Mouse (Mus musculus) neural tube, embryonic 15.5 days (tissue): ENCODE data around the gene Phldb2. TPM values are rescaled to one million over a fixed set of nuclear protein-coding genes. Genes with fewer than 3 reads are reported as not detected.

Experiments
- ATAC-seq: fragments of 200-750 bp; cut with Nextera tagmentation; 2 replicates; pipeline ENCODE4 v1.8.0; 2017; ENCODE audit warnings: mild to moderate bottlenecking, moderate TSS enrichment, moderate library complexity; ENCODE audit not compliant: low FRiP score
- H3K27ac ChIP-seq: fragments of 300-500 bp; sonication (generic); replicated peaks from 2 replicates; pipeline ENCODE4 v1.5.1; 2015; ENCODE audit warnings: mild to moderate bottlenecking, inconsistent platforms
- H3K27me3 ChIP-seq: fragments of 300-500 bp; sonication (generic); replicated peaks from 2 replicates; pipeline ENCODE4 v1.6.1; 2015; ENCODE audit warnings: inconsistent platforms
- H3K36me3 ChIP-seq: fragments of 300-500 bp; sonication (generic); 2 replicates; pipeline ENCODE4 v1.6.1; 2015; ENCODE audit warnings: inconsistent platforms
- H3K4me1 ChIP-seq: fragments of 300-500 bp; sonication (generic); 2 replicates; pipeline ENCODE4 v1.6.1; 2015; ENCODE audit warnings: inconsistent platforms
- H3K4me2 ChIP-seq: fragments of 300-500 bp; sonication (generic); 2 replicates; pipeline ENCODE4 v1.6.1; 2015; ENCODE audit warnings: inconsistent platforms, mild to moderate bottlenecking, moderate library complexity
- H3K4me3 ChIP-seq: fragments of 300-500 bp; sonication (generic); replicated peaks from 2 replicates; pipeline ENCODE4 v1.5.1; 2015; ENCODE audit warnings: mild to moderate bottlenecking, inconsistent platforms
- H3K9ac ChIP-seq: fragments of 300-500 bp; sonication (generic); replicated peaks from 2 replicates; pipeline ENCODE4 v1.6.1; 2015; ENCODE audit warnings: mild to moderate bottlenecking, inconsistent platforms
- H3K9me3 ChIP-seq: fragments of 300-500 bp; sonication (generic); replicated peaks from 2 replicates; pipeline ENCODE4 v1.6.1; 2016; ENCODE audit warnings: inconsistent platforms
- WGBS: fragments of 180-500 bp; shearing (Covaris S2); methylation state at CpG from one replicate; pipeline ENCODE4 v1.1.7; 2015; ENCODE audit warnings: mixed read lengths; 5-methylcytosine and 5-hydroxymethylcytosine counted together
- polyA plus RNA-seq: library from polyadenylated mRNA; unstranded; fragments of >200 nt; fragmentation: Nextera tagmentation; extraction: Ambion mirVana; gene quantifications from 2 replicates; pipeline ENCODE4 v1.2.1, GENCODE M21; 2015

The Phldb2 gene
- polyA plus RNA-seq, 1 experiment from 2014 or later, result 7.2 TPM

- 98% methylated on average over 2 of the region's 2 CpGs for WGBS
- no peaks in the 10 kb centered on the region for H3K4me1 ChIP-seq
- peaks cover 3% of the 10 kb centered on the region; the same call in 1 of the 2 replicates for H3K36me3 ChIP-seq
- H3K9ac ChIP-seq, result no peak overlapping the region
- no peak overlapping the region for H3K4me2 ChIP-seq
- H3K9me3 ChIP-seq, result no peaks in the 10 kb centered on the region
- no peak for ATAC-seq
- no peak overlapping the region for H3K27ac ChIP-seq
- no peaks in the 10 kb centered on the region for H3K27me3 ChIP-seq
- no peak overlapping the region for H3K4me3 ChIP-seq
Observed at GRCm38 (mm10) chr16:45970187-45970586, 16.8 kb upstream of the Phldb2 start.

GRCm38 (mm10) chr16:45968716-45969115 lies 15.3 kb upstream of the Phldb2 start:
- Histone ChIP-seq H3K9ac (no peak overlapping the region), H3K27me3 (no peaks in the 10 kb centered on the region), H3K36me3 (peaks cover 15% of the 10 kb centered on the region; the same call in 1 of the 2 replicates), H3K9me3 (no peaks in the 10 kb centered on the region), H3K4me2 (no peak overlapping the region), H3K27ac (no peak overlapping the region), H3K4me1 (no peaks in the 10 kb centered on the region), H3K4me3 (no peak overlapping the region)
- ATAC-seq, result no peak
- WGBS, result 65% methylated on average over 5 of the region's 5 CpGs

- Histone ChIP-seq H3K27ac (no peak overlapping the region), H3K4me1 (no peaks in the 10 kb centered on the region), H3K9me3 (no peaks in the 10 kb centered on the region), H3K9ac (no peak overlapping the region), H3K27me3 (no peaks in the 10 kb centered on the region), H3K4me3 (no peak overlapping the region), H3K36me3 (peaks cover 20% of the 10 kb centered on the region; the same call in 1 of the 2 replicates), H3K4me2 (no peak overlapping the region)
- ATAC-seq, result peak; percentile 81
- WGBS, result 14% methylated on average over 7 of the region's 7 CpGs
Observed at GRCm38 (mm10) chr16:45967471-45967870, 14.1 kb upstream of the Phldb2 start.

GRCm38 (mm10) chr16:45966604-45967003 lies 13.2 kb upstream of the Phldb2 start:
- H3K9me3 ChIP-seq, result no peaks in the 10 kb centered on the region
- no peak overlapping the region for H3K27ac ChIP-seq
- H3K4me1 ChIP-seq, result no peaks in the 10 kb centered on the region
- 80% methylated on average over 5 of the region's 5 CpGs for WGBS
- 0 out of 2 replicates have a peak, but pooled peaks cover 19% of the 10 kb centered on the region for H3K36me3 ChIP-seq
- no peak overlapping the region for H3K4me3 ChIP-seq
- ATAC-seq, result no peak
- no peaks in the 10 kb centered on the region for H3K27me3 ChIP-seq
- H3K9ac ChIP-seq, result no peak overlapping the region
- H3K4me2 ChIP-seq, result no peak overlapping the region

- H3K27me3 ChIP-seq, result no peaks in the 10 kb centered on the region
- H3K4me1 ChIP-seq, result no peaks in the 10 kb centered on the region
- H3K9me3 ChIP-seq, result no peaks in the 10 kb centered on the region
- no peak overlapping the region for H3K9ac ChIP-seq
- no peak overlapping the region for H3K4me3 ChIP-seq
- no peak overlapping the region for H3K27ac ChIP-seq
- no peak overlapping the region for H3K4me2 ChIP-seq
- 0 out of 2 replicates have a peak, but pooled peaks cover 19% of the 10 kb centered on the region for H3K36me3 ChIP-seq
- 90% methylated on average over 6 of the region's 6 CpGs for WGBS
- ATAC-seq, result no peak
Observed at GRCm38 (mm10) chr16:45964777-45965176, 11.4 kb upstream of the Phldb2 start.

- Histone ChIP-seq H3K36me3 (0 out of 2 replicates have a peak, but pooled peaks cover 19% of the 10 kb centered on the region), H3K9me3 (no peaks in the 10 kb centered on the region), H3K4me2 (no peak overlapping the region), H3K4me1 (no peaks in the 10 kb centered on the region), H3K27me3 (no peaks in the 10 kb centered on the region), H3K4me3 (no peak overlapping the region), H3K9ac (no peak overlapping the region), H3K27ac (no peak overlapping the region)
- no peak for ATAC-seq
- WGBS, result 92% methylated on average over 8 of the region's 8 CpGs
Observed at GRCm38 (mm10) chr16:45963837-45964236, 10.4 kb upstream of the Phldb2 start.

GRCm38 (mm10) chr16:45963088-45963487 lies 9.7 kb upstream of the Phldb2 start:
- 74% methylated on average over 5 of the region's 5 CpGs for WGBS

GRCm38 (mm10) chr16:45960978-45961377 lies 7.6 kb upstream of the Phldb2 start:
- H3K9me3 ChIP-seq, result no peaks in the 10 kb centered on the region
- no peak overlapping the region for H3K4me3 ChIP-seq
- no peak overlapping the region for H3K9ac ChIP-seq
- no peak for ATAC-seq
- 0 out of 2 replicates have a peak, but pooled peaks cover 19% of the 10 kb centered on the region for H3K36me3 ChIP-seq
- no peak overlapping the region for H3K27ac ChIP-seq
- H3K4me2 ChIP-seq, result no peak overlapping the region
- WGBS, result 76% methylated on average over 3 of the region's 3 CpGs
- no peaks in the 10 kb centered on the region for H3K27me3 ChIP-seq
- no peaks in the 10 kb centered on the region for H3K4me1 ChIP-seq

More at GRCm38 (mm10) chr16:45963088-45963487, 9.7 kb upstream of the Phldb2 start:
- no peaks in the 10 kb centered on the region for H3K4me1 ChIP-seq
- no peak overlapping the region for H3K4me2 ChIP-seq
- no peak for ATAC-seq
- H3K9me3 ChIP-seq, result no peaks in the 10 kb centered on the region
- H3K4me3 ChIP-seq, result no peak overlapping the region
- no peak overlapping the region for H3K27ac ChIP-seq
- H3K27me3 ChIP-seq, result no peaks in the 10 kb centered on the region
- H3K36me3 ChIP-seq, result 0 out of 2 replicates have a peak, but pooled peaks cover 19% of the 10 kb centered on the region
- H3K9ac ChIP-seq, result no peak overlapping the region

GRCm38 (mm10) chr16:45956390-45956950 lies 3.1 kb upstream of the Phldb2 start:
- Histone ChIP-seq H3K27ac (no peak overlapping the region), H3K9ac (no peak overlapping the region), H3K36me3 (no peaks in the 10 kb centered on the region), H3K4me1 (no peaks in the 10 kb centered on the region), H3K27me3 (no peaks in the 10 kb centered on the region), H3K4me3 (no peak overlapping the region), H3K4me2 (no peak overlapping the region), H3K9me3 (no peaks in the 10 kb centered on the region)
- no peak for ATAC-seq
- 88% methylated on average over 4 of the region's 4 CpGs for WGBS

- 58% methylated on average over 5 of the region's 5 CpGs for WGBS
- ATAC-seq, result no peak
- H3K9me3 ChIP-seq, result no peaks in the 10 kb centered on the region
- no peak overlapping the region for H3K9ac ChIP-seq
- no peak overlapping the region for H3K4me2 ChIP-seq
- H3K27me3 ChIP-seq, result no peaks in the 10 kb centered on the region
- H3K36me3 ChIP-seq, result no peaks in the 10 kb centered on the region
- H3K4me1 ChIP-seq, result no peaks in the 10 kb centered on the region
- no peak overlapping the region for H3K4me3 ChIP-seq
- H3K27ac ChIP-seq, result no peak overlapping the region
Observed at GRCm38 (mm10) chr16:45952501-45952900, 897 bp downstream of the Phldb2 start.

GRCm38 (mm10) chr16:45952035-45952434 lies 1.4 kb downstream of the Phldb2 start:
- H3K9ac ChIP-seq, result no peak overlapping the region
- no peaks in the 10 kb centered on the region for H3K9me3 ChIP-seq
- no peaks in the 10 kb centered on the region for H3K27me3 ChIP-seq
- H3K4me3 ChIP-seq, result no peak overlapping the region
- H3K4me1 ChIP-seq, result no peaks in the 10 kb centered on the region
- no peak overlapping the region for H3K27ac ChIP-seq
- H3K4me2 ChIP-seq, result no peak overlapping the region
- WGBS, result 92% methylated on average over 2 of the region's 2 CpGs
- H3K36me3 ChIP-seq, result no peaks in the 10 kb centered on the region
- no peak for ATAC-seq

- WGBS, result 95% methylated on average over 2 of the region's 2 CpGs
- Histone ChIP-seq H3K9me3 (no peaks in the 10 kb centered on the region), H3K9ac (no peak overlapping the region), H3K36me3 (no peaks in the 10 kb centered on the region), H3K27me3 (no peaks in the 10 kb centered on the region), H3K4me2 (no peak overlapping the region), H3K27ac (no peak overlapping the region), H3K4me3 (no peak overlapping the region), H3K4me1 (0 out of 2 replicates have a peak, but pooled peaks cover 4% of the 10 kb centered on the region)
- ATAC-seq, result no peak
Observed at GRCm38 (mm10) chr16:45946335-45946734, 7.1 kb downstream of the Phldb2 start.
